Mouse (Mus musculus) large intestine, adult 2 months (tissue): ENCODE measurements around the gene Nipbl. TPM values are rescaled to one million over a fixed set of nuclear protein-coding genes. Genes with fewer than 3 reads are reported as not detected.

Experiments
- DNase-seq: peaks from one replicate; pipeline ENCODE4 v3.0.0-alpha.2; 2012; ENCODE audit warnings: low read depth, low spot score
- WGBS: fragments of 180-500 bp; shearing (Covaris S2); methylation state at CpG from one replicate; pipeline ENCODE4 v1.1.7; 2018; 5-methylcytosine and 5-hydroxymethylcytosine counted together
- polyA plus RNA-seq: library from polyadenylated mRNA; depleted of rRNA; stranded (reverse); fragments of >200 nt; gene quantifications from 2 replicates; pipeline ENCODE4 v1.2.3, GENCODE M21; 2012

Nipbl gene
- polyA plus RNA-seq, 1 experiment, result 3.3 TPM

DNA sequence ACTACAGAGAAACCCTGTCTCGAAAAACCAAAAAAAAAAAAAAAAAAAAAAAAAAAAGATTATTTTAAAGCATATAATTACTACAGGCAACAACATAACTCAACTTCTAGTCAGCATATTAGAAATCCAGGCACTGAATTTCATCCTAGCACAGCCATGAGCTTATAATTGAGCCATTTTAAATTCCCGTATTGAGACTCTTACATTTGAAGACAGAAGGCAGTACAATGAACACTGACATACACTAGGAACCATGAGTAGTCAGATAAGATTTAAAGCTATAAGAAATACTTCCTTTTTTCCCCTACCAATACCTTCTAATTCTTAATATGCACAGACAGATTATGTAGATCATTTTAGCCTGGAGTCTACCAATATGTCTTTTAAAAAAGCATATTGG, 11.7 kb downstream of the Nipbl start:
- DNase-seq, result no peak
- WGBS, result 98% methylated on average over 2 of the region's 2 CpGs

DNA sequence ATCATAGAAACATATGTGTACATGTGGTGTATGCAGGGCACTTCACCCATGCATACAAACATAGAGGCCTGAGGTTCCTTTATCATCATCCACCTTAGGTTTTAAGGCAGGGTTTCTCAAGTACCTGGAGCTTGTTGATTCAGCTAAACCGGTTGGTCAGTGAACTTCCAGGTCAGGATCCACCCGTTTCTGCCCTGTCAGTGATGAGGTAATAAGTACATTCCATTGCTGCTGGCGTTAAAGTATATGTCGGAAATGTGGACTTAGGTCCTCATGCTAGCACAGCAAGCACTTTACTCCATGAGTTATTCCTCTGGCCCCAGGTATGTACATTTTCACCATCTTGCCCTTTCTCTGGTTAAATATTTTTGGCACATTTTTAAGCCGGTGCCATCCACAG, 14.8 kb downstream of the Nipbl start:
- DNase-seq, result peak; percentile 16
- WGBS, result 49% methylated on average over 5 of the region's 5 CpGs

DNA sequence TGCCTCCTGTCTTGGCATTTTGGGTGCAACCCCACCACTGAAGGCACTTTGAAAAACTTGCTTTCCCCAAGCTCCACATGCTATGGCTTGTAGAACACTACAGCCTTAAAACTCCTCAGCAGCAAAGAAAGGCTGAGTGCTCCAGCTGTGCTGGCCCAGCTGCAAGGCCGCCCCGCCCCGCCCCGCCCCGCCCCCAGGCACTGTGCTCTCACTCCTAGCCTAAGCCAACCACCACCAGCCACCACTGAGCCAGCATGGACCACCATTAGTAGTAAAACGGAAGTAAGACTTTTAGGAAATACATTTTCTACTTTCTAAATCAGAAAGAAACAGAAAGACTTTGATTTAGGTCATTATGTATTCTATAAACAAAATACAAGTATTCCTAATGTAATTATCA, 23.4 kb downstream of the Nipbl start:
- WGBS, result 20% methylated on average over 6 of the region's 6 CpGs
- DNase-seq, result no peak

DNA sequence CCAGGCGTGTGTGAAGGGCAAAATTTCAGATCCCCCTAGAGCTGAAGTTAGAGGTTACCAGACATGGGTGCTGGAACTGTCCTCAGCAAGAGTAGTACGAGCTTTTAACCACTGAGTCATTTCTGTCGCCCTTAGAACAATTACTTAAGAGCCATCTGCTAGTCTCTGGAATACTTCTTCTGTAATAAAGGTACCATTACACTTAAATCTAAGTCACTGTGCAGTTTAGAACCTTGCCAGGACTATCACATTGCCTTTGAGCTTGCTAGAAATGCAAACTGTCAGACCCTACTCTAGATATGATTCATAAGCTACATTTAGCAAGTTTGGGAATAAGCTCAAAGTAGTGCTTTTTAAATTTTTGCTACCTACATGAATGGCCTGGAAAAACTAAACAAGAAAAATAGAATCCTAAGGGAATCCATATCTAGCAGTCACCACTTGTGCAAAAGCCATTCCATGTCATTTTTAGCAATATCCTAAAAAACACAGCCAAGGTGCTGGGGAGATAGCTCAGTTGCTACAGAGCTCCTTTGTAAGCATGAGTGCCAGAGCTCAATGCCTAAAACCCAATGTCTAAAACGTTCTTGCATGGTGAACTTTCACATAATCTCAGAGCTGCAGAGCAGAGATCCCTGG, 27.6 kb downstream of the Nipbl start:
- 59% methylated on average over 4 of the region's 4 CpGs for WGBS
- no peak for DNase-seq

DNA sequence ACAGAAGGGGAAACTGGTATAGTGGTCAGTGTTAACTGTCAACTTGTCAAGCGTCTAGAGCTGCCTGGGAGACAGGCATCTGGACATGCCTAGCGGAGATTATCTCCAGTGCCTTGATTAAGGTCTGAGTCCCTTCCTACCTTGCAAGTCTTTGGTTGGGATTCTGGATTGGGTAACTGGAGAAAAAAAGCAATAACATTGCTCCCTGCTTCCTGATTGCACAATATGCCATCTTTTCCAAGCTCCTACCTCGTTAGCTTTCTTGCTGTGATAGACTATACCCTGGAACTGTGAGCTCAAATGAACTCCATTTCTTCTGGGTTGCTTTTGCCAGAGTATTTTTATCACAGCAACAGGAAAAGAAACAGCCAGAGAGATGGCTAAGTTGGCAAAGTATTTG, 30.9 kb downstream of the Nipbl start:
- WGBS, result 78% methylated on average over 3 of the region's 3 CpGs
- DNase-seq, result no peak

DNA sequence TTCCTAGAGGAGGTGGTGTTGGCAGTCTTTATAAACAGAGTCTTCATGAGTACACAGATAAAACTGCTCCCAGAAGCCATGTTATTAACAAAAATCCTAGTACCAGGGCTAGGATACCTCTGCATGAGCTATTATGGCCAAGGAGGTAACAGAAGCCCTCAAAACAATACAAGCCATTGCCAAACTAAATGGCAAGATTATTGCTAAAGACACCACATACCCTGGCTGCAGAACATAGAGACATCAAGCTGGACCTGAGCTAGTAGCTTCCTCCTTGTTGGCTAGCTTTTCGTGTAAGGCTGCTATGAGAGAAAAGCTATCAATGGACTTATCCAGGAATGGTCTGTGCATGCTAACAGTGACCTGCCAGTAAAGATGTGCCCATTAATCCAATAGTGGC, 32.4 kb downstream of the Nipbl start:
- 78% methylated on average over 1 of the region's 1 CpGs for WGBS
- no peak for DNase-seq

DNA sequence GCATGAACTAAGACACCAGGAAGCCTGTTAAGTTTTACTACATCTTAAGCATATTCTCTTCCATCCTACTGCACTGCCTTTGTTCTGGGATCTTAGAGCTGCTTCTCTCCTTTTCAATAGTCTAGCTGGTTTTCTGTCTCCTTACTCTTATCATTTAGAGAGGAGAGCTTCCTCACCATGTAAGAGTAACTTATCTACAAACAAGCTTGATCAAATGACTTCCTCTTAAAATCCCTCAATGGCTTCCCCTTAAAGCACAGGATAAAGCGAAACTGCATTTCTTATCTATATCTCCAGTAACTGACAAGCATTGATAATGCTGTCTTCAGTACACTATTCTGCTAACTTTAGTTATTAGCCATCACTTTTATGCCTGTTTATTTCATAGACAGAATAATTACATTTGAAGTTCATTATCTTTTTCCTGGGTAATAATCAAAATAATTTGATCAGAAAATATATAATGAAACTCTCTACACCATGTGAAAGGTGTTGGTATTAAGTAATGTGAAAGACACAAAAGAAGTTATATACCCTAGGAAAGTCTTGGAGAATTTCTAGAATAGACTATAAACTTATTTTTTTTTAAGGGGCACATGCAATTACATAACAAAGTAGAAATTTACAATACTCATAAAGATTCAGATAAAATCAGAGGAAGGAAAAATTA, 33.0 kb downstream of the Nipbl start:
- no peak for DNase-seq
- 81% methylated on average over 1 of the region's 1 CpGs for WGBS

DNA sequence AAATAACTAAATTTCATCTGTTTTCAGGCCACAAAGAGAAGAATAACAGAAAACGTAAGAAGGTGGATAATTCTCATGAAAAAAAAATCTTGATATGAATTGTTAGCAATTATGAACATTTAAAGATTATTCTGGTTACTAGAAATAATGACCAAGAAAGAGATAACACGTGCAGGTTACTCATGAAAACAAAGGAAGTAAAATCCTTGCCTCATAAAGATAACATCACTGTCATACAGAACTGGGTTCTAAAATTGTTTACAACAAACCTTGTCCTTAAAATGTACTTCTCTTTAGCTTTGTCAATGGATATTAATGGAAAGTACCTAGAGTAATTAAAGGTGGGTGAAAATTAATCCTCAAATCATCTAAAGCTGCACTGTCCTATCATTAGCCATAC, 37.2 kb downstream of the Nipbl start:
- no peak for DNase-seq
- 60% methylated on average over 2 of the region's 2 CpGs for WGBS

DNA sequence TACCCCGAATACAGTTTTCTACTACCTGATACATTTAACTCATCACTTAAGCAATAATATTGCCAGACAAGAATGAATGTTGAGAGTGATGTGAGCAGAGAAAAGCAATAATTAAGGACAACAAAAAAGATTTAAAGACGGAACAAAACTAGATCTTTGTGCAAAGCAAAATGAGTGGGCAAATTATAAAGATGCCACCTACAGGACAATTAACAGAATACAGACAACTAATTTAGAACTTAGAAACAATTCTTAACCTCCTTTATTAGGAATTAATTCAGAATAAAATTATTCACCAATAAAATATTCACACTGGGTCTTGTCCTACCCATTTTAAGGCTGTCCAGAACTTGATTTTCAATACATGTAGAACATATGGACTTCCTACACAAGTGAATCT, 38.0 kb downstream of the Nipbl start:
- WGBS, result 91% methylated on average over 2 of the region's 2 CpGs
- DNase-seq, result no peak

DNA sequence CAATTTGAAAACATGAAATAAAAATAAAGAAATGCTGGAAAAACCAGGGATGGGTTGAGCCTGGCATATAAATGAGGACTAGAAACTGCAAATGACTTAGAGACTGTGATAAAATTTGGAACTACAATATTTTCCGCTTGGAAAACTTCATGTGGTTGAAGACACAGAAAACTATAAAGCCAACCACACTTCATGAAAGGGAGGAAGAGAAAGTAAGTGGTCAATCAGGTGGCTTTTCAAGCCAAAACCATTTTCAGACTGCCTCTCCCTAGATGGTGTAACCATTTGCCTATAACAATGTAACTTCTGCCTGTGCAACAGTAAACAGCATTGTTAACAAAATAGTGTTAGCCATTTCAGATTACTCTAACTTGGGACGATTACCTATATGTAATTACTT, 41.7 kb downstream of the Nipbl start:
- WGBS, result 89% methylated on average over 2 of the region's 2 CpGs
- no peak for DNase-seq

DNA sequence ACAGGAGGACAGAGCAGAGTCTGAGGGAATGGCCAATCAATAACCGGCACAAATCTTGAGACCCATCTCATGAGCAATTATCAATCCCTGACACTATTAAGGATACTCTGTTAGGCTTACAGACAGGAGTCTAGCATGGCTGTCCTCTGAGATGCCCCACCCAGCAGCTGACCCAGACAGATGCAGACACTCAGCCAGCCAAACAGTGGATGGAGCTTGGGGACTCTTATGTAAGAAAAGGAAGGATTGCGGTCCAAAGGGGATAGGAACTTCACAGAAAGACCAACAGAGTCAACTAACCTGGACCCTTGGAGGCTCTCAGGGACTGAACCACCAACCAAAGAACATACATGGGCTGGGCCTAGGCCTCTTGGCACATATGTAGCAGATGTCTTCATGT, 42.7 kb downstream of the Nipbl start:
- 82% methylated on average over 2 of the region's 2 CpGs for WGBS
- DNase-seq, result no peak

DNA sequence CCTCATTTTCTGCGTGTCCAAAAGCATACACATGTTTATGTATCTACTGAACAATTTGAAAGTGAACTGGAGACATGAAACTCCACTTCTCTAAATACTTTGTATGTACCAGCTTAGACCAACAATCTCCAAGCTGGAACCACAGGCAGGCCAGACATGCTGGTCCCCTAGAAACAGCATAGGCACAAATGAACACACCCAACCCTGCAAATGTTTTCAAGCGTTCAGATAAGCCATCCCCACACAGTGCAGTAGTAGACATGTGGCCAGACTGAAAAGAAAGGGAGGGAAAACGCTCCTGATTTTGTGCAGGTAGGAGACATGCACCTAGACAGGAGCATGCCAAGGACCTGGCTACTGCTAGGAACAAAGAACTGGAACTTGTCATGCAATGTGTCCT, 52.5 kb downstream of the Nipbl start:
- WGBS, result 74% methylated on average over 3 of the region's 3 CpGs
- DNase-seq, result no peak

DNA sequence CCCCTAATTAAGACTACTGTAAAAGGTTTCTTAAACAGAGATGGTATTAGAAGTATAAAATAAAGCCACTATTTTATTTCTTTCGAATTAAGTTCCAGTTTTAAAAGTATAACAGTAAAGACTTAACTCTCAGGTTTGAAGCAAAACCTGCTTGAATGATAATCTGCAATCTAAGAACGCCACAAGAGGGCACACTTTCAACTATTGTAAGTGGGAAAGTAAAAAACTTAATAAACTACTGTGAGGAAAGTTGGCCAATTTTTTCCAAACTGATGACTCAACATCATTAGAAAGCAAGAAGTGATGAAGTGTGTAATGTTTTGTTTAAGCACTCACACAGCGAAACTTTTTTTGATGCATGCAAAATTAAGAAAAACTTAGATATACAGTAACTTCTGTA, 62.0 kb downstream of the Nipbl start:
- DNase-seq, result peak; percentile 13
- 53% methylated on average over 3 of the region's 3 CpGs for WGBS

DNA sequence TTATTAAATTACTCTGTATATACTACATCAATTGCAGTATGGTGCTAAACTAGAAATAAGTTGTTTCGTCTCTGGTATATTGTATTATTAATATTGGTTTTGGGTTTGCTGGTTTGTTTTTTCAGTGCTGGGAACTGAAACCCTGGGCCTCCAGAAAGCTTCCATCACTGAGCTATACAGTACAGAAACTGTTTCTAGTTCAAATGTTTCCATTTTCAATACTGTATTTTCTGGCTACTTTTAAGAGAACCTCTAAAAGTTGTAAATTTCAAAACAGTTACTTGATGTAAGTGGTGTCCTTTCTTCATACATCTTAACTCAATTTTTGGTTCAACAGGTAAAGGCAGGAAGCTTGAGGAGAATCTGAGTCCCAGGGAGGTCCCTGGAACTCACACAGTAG, 68.6 kb downstream of the Nipbl start:
- WGBS, result 92% methylated on average over 1 of the region's 1 CpGs
- no peak for DNase-seq

DNA sequence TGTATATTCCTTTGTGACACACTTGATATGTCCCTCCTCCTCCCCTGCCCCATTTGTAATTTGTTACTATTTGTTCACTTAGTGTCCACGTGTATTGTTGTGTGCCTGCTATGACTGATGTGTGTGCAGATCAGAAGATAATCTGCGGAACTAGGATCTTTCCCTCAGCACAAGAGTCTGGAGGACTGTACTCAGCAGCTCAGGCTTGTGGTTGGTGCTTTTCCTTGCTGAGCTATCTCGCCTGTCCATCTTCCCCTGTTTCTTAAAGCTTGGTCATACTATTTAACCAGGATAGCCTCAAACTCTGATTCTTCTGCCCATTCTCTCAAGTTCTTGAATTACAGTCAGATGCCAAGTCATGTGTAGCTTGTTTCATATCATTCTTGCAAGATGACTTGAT, 69.5 kb downstream of the Nipbl start:
- WGBS, result 61% methylated on average over 3 of the region's 3 CpGs
- DNase-seq, result no peak

DNA sequence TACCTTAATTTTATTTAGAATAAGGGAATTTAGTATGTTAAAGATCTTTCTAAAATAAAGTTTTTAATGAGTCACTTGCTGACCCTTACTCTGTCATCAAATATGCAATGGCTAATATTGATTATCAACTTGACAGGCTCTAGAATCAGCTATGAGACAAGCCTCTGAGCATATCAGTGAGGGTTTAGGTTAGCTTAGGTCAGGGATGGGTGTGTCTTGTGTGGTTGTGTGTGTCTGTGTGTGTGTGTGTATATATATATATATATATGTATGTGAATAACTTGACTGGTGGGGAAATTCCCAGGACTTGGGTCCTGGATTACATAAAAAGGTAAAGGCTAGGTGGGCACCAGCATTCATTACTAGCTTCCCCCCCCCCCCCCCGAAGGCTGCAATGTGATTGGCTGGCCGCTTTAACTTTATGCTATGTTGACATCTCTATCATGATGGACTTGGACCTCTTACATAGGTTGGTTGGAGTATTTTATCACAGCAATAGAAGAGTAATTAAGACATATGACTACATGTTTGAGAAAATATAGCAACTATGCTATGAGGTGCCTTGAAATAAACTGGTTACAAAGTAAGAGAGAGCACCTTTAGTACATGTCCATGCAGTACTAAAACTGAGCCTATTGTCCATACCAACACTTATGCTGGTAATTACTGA, 97.0 kb downstream of the Nipbl start:
- peak; percentile 19 for DNase-seq
- 77% methylated on average over 2 of the region's 2 CpGs for whole genome bisulfite sequencing

DNA sequence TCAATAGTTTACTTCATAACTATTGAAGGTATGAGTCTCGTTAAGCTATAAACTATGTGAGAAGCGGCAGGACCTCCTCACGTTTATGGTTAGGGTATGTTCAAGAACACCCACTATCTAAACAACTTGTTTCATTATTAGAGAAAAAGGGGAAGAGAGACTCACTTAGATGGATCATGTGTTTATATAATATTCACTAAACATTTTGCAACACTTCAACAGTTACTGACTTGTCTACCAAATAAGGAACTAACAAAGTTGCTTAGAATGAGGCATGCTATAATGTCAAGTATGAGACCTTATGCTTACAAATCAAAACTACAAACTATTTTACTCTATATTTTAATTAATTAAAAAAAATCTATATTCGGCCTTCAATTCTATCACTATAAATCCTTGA, 103.7 kb downstream of the Nipbl start:
- DNase-seq, result no peak
- WGBS, result 69% methylated on average over 4 of the region's 4 CpGs

DNA sequence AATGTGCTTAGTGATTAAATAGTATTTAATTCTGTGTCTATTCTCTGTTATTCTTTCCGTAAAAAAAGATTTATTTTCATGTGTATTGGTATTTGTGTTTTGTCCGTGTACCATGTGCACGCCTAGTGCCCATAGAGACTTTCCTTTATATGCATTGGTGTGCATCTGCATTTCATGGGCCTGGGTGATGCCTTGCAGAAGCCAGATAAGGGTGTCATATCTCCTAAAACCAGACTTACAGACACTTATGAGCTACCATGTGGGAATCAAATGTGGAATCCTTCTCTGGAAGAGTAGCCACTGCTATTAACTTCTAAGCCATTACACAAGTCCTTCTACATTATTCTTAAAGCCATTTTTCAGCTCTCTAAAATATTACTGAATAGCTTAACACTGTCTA, 112.7 kb downstream of the Nipbl start:
- DNase-seq, result no peak
- 94% methylated on average over 3 of the region's 3 CpGs for WGBS

DNA sequence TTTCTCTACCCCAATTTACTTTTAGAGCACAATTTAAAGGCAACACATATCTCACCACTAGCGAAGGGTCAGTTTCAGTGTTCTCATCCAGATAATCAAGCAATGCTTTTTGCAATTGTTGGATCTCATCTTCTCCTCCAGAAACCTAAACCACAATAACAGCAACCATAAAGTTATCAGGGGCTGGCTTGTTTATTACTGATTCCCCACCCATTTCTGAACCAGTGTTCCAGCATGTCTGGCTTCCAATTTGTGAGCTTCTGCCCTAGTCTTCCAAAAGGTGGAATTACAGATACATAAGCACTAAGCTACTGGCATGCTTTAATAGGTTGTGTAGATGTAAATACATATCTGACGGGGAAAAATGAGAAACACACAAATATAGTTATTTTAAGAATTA, 118.6 kb downstream of the Nipbl start:
- WGBS, result 96% methylated on average over 2 of the region's 2 CpGs
- no peak for DNase-seq

DNA sequence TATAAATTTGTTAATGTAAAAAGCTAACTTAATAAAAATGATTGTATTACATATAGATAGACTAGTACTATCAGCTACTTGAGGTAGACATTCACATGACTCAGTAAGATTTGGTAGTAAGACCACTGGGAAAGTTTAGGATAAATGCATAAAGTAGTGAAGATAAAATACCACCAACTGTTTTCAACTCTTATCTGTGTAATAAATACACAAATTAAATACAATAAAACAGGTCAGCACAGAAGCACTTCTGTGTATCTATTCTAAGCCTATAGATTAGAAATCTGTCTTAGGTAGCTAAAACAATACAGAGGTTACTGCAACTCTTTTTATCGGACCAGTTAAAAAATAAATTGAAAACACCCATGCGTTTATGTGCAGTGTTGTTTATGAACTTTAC, 119.4 kb downstream of the Nipbl start:
- 73% methylated on average over 2 of the region's 2 CpGs for WGBS
- no peak for DNase-seq

DNA sequence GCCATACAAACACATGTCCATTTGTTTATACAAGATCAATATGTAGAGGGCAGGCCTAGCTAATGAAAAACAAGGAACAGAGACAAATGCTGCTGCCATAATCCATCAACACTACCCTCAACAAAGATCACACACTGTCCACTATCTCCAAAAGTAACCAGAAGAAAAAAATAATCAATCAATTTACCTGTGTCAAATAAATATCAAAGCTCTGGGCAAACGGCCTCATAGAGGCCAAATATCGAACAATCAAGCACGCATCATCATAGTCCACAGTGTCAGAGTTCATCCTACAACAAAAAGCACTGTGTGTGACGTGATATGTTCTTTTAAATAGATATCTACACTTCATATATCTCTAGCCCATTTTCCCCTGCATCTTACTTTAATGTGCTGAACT, 120.2 kb downstream of the Nipbl start:
- 91% methylated on average over 4 of the region's 4 CpGs for WGBS
- DNase-seq, result no peak
